Mouse (Mus musculus) frontal cortex, postnatal 10 days (tissue): Measurements from ENCODE around the gene U2af2.
"Not testable (repeated sequence)": the region's sequence is repeated elsewhere in the genome, so short reads cannot be mapped to it uniquely, and the experiment has no call there.

Experiments used
- DNase-seq, 2 experiments: peaks; one replicate each; pipeline ENCODE4 v3.0.0; 2022; ENCODE audit warnings: low spot score in 2 of 2, mixed read lengths in 1 of 2

U2af2 gene

GRCm38 (mm10) chr7:5061774-5062359 is at the start of gene U2af2:
TSS of gene U2af2 (plus strand) at chr7:5062143.
- peak; percentile 92 to 93 for DNase-seq

- DNase-seq = no peak
These were observed 49.0 kb upstream of the U2af2 start for GRCm38 (mm10) chr7:5012681-5013513.

GRCm38 (mm10) chr7:5014251-5015117 is 47.5 kb upstream of the U2af2 start, which contains the start of the genes Zfp524 and Fiz1:
TSS of gene Zfp524 (plus strand) at chr7:5014415.
TSS of gene Fiz1 (minus strand) at chr7:5014697.
- DNase-seq = peak; percentile 95

GRCm38 (mm10) chr7:5015118-5016001 is 46.6 kb upstream of the U2af2 start, which contains the start of gene Gm44973:
TSS of gene Gm44973 (plus strand) at chr7:5015496.
- peak; percentile 90 to 91 for DNase-seq

GRCm38 (mm10) chr7:5016057-5016456 is 45.9 kb upstream of the U2af2 start:
- no peak for DNase-seq

- DNase-seq = no peak
These were observed 45.0 kb upstream of the U2af2 start for GRCm38 (mm10) chr7:5016920-5017319.

GRCm38 (mm10) chr7:5017352-5017751 is 44.6 kb upstream of the U2af2 start:
- DNase-seq = no peak

GRCm38 (mm10) chr7:5017931-5018330 is 44.0 kb upstream of the U2af2 start:
- no peak for DNase-seq

GRCm38 (mm10) chr7:5019576-5019975 is 42.4 kb upstream of the U2af2 start:
- not testable (repeated sequence) for DNase-seq

GRCm38 (mm10) chr7:5020000-5020681 is 41.8 kb upstream of the U2af2 start, which contains the start of the genes Zfp865 and Ccdc106:
TSS of gene Zfp865 (plus strand) at chr7:5020376.
TSS of gene Ccdc106 (plus strand) at chr7:5020553.
- DNase-seq = peak; percentile 99

GRCm38 (mm10) chr7:5020685-5021084 is 41.3 kb upstream of the U2af2 start:
- no peak for DNase-seq

GRCm38 (mm10) chr7:5021197-5021596 is 40.7 kb upstream of the U2af2 start:
- DNase-seq = no peak

GRCm38 (mm10) chr7:5029543-5029942 is 32.4 kb upstream of the U2af2 start:
- no peak for DNase-seq

- DNase-seq = no peak
These were observed 32.0 kb upstream of the U2af2 start for GRCm38 (mm10) chr7:5029946-5030345.

GRCm38 (mm10) chr7:5030554-5031275 is 31.2 kb upstream of the U2af2 start:
- DNase-seq = no peak

GRCm38 (mm10) chr7:5031496-5031895 is 30.4 kb upstream of the U2af2 start:
- no peak for DNase-seq

- DNase-seq = no peak
These were observed 28.1 kb upstream of the U2af2 start, which contains the start of gene 4632433K11Rik for GRCm38 (mm10) chr7:5033818-5034217. TSS of gene 4632433K11Rik (plus strand) at chr7:5034118.

- no peak for DNase-seq
These were observed 26.3 kb upstream of the U2af2 start for GRCm38 (mm10) chr7:5035628-5036027.

- DNase-seq = no peak
These were observed 25.8 kb upstream of the U2af2 start for GRCm38 (mm10) chr7:5036136-5036535.
